Mouse (Mus musculus) ES-Bruce4 (cell line): ENCODE measurements around the gene Ppp1r9b.

Experiments used
- CTCF ChIP-seq: IDR thresholded peaks from one replicate; pipeline ENCODE4 v1.8.1; 2011; ENCODE audit warnings: low read depth, low read length
- EP300 ChIP-seq: IDR thresholded peaks from 2 replicates; pipeline ENCODE4 v1.6.1; 2011; ENCODE audit warnings: low read depth, low read length; ENCODE audit not compliant: insufficient read depth

DNA sequence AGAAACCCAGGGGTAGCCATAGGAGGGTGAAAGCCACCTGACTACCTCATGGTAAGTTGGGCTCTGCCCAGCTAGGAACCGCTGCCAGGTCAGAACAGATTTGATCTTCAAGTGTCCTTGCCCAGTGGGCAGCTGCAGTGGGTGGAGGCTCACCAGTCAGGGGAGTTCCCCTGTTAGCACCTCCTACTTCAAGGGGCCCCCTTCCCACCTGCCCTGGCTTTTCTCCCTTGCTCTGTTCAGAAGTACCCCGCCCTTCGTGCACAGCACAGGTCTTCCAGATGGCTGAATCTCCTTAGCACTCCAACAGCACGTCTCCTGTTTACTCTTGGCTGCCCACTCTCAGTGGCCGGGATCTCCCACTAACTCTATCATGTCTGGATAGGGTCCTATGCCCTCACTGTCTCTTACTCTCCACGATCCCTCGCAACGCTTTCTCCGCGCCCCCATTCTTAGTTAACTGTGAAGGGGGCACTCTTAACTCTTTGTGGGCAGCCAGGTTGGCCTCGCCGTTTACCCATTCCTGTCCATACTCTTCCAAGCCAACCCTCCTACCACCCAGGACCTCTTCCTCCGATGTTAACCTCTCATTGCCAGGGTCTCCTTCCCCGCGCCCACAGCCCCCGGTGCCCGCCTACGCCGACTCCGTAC, 49.8 kb downstream of the Ppp1r9b start:
- TF ChIP-seq EP300 (no peak), CTCF (no peak)
